Mouse (Mus musculus): ENCODE results near the gene Srp68.

- TF ChIP-seq CTCF (conservative IDR thresholded peaks at IDR 0.05; ENCODE audit: insufficient read depth, insufficient read length, low read depth, low read length), result no peak
- TF ChIP-seq POLR2A (IDR thresholded peaks at IDR 0.05; ENCODE audit: low read depth, low read length), result peak; percentile 72
Observed at GRCm38 (mm10) chr11:116274045-116274666, at the start of gene Srp68.
